Mouse (Mus musculus) gastrocnemius, postnatal 25 days (tissue): ENCODE measurements around the gene Bmx. TPM values are rescaled to one million over a fixed set of nuclear protein-coding genes. Genes with fewer than 3 reads are reported as not detected.
A peak's percentile ranks its signal among the peaks of the same experiment; 100 is the strongest.

Source experiments
- DNase-seq: peaks from one replicate; pipeline ENCODE4 v3.0.0; 2022
- long read RNA-seq, 2 experiments: library from polyadenylated mRNA; stranded (forward); transcript quantifications; one replicate each; pipeline ENCODE4 v2.0.0; 2021
- total RNA-seq, 2 experiments: library from RNA; stranded (reverse); gene quantifications; 1 replicate in 1 of 2; 2 replicates in 1 of 2; pipeline ENCODE4 v1.2.3; 2021

Gene Bmx
- under 1 TPM; 0.36 to 0.56 TPM for total RNA-seq
- long read RNA-seq, experiment 1, result 0 reads
- long read RNA-seq, experiment 2, partial matches to known transcripts, result 0 of 1 reads
- long read RNA-seq, experiment 2, other reads (novel, unspliced or antisense), result 0 of 1 reads

GRCm38 (mm10) chrX:164258057-164258456 lies at the start of gene Bmx:
Gene Bmx, minus strand, starts transcription at chrX:164258193.
- DNase-seq, result no peak

- DNase-seq, result no peak
Observed at GRCm38 (mm10) chrX:164306250-164306649, 48.3 kb upstream of the Bmx start.

- DNase-seq, result no peak
Observed at GRCm38 (mm10) chrX:164291147-164291546, 33.2 kb upstream of the Bmx start.

GRCm38 (mm10) chrX:164287077-164287476 lies 29.1 kb upstream of the Bmx start:
- DNase-seq, result no peak

- DNase-seq, result no peak
Observed at GRCm38 (mm10) chrX:164283808-164284207, 25.8 kb upstream of the Bmx start.

GRCm38 (mm10) chrX:164280918-164281647 lies 23.1 kb upstream of the Bmx start:
- DNase-seq, result no peak

GRCm38 (mm10) chrX:164275536-164275935 lies 17.5 kb upstream of the Bmx start:
- no peak for DNase-seq

GRCm38 (mm10) chrX:164270603-164271002 lies 12.6 kb upstream of the Bmx start:
- DNase-seq, result no peak

GRCm38 (mm10) chrX:164269285-164269761 lies 11.3 kb upstream of the Bmx start, which contains the start of gene Pir:
Gene Pir, plus strand, starts transcription at chrX:164269371.
- peak; percentile 43 for DNase-seq

GRCm38 (mm10) chrX:164264861-164265260 lies 6.9 kb upstream of the Bmx start:
- DNase-seq, result no peak

GRCm38 (mm10) chrX:164262286-164262685 lies 4.3 kb upstream of the Bmx start:
- DNase-seq, result no peak

- DNase-seq, result no peak
Observed at GRCm38 (mm10) chrX:164258662-164259061, 669 bp upstream of the Bmx start.

- no peak for DNase-seq
Observed at GRCm38 (mm10) chrX:164256527-164256926, 1.5 kb downstream of the Bmx start.

GRCm38 (mm10) chrX:164246722-164247121 lies 11.3 kb downstream of the Bmx start:
- no peak for DNase-seq

- DNase-seq, result no peak
Observed at GRCm38 (mm10) chrX:164245714-164246113, 12.3 kb downstream of the Bmx start.

- DNase-seq, result no peak
Observed at GRCm38 (mm10) chrX:164233380-164233779, 24.6 kb downstream of the Bmx start.

- DNase-seq, result no peak
Observed at GRCm38 (mm10) chrX:164221989-164222388, 36.0 kb downstream of the Bmx start.

GRCm38 (mm10) chrX:164200547-164200946 lies 57.4 kb downstream of the Bmx start:
- no peak for DNase-seq

- no peak for DNase-seq
Observed at GRCm38 (mm10) chrX:164197679-164198078, 60.3 kb downstream of the Bmx start.

- DNase-seq, result no peak
Observed at GRCm38 (mm10) chrX:164189880-164190279, 68.1 kb downstream of the Bmx start.

GRCm38 (mm10) chrX:164183844-164184243 lies 74.1 kb downstream of the Bmx start:
- peak; percentile 5 for DNase-seq

GRCm38 (mm10) chrX:164179746-164180145 lies 78.2 kb downstream of the Bmx start:
- no peak for DNase-seq

- no peak for DNase-seq
Observed at GRCm38 (mm10) chrX:164178856-164179255, 79.1 kb downstream of the Bmx start.

GRCm38 (mm10) chrX:164175780-164176179 lies 82.2 kb downstream of the Bmx start:
- no peak for DNase-seq
